Mouse (Mus musculus) yolk sac, embryonic 10.5 days (tissue): ENCODE results near the gene Klf9.

ENCODE experiments used
- DNase-seq: peaks from one replicate; pipeline ENCODE4 v3.0.0-alpha.2; 2017; ENCODE audit warnings: low spot score

Gene Klf9

DNA sequence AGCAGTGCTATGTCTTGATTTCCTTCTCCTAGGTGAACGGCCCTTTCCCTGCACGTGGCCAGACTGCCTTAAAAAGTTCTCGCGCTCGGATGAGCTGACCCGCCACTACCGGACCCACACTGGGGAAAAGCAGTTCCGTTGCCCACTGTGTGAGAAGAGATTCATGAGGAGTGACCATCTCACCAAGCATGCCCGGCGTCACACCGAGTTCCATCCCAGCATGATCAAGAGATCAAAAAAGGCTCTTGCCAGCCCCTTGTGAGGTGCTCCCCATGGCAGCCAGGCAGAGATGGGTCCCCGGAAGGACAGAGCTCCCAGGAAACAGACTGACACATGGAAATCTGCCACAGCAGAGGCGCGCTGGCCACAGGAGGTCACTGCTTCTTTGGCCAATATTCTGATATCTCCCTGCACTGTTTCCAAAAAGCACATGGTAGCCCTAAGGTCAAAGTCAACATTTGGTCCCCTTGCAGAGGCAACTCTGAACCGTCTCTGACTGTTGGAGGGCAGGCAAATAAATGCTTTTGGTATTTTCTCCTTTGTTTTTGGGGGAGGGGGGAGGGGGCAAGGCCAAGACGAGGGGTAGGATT, 23.7 kb downstream of the Klf9 start:
- DNase-seq, result no peak

DNA sequence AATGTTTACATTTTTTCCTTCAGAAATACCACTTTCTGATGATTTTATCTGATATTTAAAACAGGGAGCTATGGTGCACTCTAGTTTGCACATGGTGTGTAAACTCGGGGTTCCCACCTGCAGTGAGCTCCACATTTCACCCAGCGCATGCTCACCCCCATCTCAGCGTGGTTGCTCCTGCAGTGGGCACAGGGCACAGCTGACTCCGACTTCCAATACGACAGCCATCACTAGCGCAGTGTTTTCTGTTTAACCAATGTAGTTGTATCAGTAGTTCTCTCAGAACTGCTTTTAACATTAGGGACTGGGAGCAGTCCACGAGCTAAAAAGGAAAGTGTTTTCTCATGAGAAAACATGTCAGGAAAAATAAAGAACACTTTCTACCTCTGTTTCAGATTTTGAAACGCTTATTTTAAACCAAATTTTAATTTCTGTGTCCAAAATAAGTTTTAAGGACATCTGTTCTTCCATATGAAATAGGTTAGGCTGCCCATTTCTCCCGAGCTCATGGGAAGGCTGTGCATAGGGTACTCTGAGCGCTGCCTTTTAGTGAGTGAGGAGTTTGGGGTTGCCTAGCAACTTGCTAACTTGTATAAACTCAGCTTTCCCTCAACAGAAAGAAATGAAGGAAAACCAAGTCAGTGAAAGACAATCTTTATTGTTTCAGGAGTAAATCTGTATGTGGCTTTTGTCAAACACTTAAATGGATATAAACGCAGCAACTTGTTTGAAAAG, 25.7 kb downstream of the Klf9 start:
- DNase-seq, result no peak

DNA sequence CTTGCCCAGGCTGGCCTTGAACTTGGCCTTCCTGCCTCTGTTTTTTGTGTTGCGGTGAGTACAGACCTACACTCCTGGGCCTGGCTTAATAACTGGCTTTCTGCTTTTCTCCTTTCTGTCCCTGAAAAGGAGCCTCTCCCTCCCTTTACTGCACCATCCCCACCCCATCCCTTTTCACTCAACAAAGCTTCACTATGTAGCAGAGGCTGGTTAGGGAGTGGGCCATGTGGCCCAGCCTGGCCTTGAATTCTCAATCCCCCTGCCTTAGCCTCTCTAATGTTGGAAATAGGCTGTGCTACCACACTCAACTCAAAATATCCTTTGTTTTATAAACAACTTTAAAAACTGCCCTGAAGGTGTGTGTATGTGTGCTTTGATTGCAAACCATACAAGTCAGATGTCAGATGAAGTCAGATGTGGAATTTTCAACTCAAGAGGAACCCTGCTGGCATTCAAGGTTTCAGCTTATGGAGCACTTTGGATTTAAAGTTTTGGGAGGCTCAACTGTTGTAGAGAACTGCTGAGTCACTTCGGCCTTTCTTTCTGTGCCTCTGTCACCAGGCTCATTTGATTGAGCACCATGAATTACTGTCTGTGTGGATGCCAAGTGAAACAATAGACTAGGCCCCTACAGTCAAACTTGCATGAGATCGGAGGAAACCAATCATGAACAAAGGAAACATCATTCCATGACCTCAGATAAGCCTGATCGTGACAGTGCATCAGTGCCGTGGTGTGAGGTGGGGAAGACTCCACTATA, 28.1 kb downstream of the Klf9 start:
- DNase-seq, result no peak

DNA sequence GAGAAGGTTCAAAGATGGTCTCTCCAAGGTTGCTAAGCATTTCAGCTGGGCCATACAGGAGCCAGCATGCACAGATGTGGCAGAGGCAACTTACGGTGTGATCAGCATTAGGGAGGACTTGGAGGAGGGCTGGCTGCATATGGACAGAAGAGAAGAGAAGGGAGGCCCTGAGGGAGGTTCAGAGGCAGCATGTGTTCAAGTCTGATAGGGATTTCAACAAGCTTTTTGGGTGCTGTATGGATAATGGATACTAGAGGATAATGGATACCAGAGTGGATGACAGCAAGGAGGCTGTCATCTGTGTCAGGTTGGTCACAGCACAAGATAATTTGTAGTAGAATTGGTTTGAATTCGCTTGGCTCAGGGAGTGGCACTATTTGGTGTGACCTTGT, 28.6 kb downstream of the Klf9 start:
- DNase-seq, result no peak

DNA sequence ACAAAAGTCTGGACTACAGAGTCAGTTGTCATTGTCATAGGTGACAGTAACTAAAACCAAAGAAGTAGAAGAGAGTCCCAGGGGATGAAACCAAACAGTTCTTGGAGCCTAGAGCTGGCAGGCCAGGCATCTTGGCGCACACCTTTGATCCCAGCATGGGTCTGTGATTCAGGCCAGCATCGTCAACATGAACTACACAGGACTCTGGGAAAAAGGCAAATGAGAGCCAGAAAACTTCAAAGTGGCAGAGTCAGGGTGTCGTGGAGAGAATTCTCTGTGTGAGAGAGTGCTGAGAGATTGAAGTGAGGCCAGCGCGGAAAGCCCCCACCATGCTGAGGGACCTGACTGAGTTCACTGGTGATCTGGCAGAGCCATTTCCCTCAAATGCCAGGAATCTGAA, 29.4 kb downstream of the Klf9 start:
- no peak for DNase-seq

DNA sequence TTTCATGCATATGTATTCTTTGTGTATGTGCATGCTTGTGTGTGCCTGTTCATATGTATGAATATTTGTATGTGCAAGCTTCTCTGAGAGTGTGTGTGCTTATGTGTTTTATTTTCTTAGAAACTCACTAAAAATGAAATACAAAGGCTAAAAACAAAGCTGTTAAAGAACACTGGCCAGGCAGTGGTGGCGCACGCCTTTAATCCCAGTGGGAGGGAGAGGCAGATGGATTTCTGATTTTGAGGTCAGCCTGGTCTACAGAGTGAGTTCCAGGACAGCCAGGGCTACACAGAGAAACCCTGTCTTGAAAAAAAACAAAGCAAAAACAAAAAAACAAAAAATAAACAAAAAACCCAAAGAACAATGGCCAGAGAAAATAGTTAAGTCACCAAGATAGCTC, 30.1 kb downstream of the Klf9 start:
- DNase-seq, result no peak

DNA sequence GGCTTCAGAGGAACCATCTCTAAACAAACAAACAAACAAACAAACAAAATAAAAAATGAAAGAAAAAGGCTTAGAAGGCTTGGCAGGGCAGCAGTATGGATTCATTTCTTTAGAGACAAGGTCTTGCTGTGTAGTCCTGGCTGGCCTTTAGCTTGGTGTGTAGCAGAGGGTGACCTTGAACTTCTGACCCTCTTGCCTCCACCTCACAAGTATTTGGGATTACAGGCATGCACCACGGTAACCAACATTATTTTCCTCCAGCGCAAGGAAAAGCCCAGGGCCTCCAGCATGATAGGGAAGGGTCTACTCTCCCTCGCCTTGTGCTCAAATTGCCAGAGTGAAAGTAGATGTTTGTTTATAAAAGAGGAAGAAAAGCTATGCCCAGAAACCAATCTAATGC, 34.1 kb downstream of the Klf9 start:
- DNase-seq, result no peak

DNA sequence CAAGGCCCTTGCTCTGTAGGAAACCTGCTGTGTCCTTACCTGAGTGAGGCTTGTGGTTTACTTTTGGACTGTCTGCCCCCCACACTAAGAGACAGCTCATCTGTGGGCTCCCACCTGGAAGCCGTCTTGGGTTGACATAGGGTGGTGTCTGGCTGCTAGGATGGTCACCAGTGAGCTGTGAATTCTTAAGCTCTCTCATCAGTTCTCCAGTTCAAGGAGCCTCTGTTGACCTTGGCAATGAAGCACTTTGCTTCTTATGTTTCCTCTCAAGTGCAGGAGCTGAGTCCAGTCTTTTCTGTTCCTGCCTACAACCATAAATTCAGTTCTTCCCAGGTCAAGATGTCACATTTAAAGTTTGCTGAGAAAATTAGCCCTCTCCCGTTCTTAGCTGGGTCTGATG, 34.5 kb downstream of the Klf9 start:
- no peak for DNase-seq

DNA sequence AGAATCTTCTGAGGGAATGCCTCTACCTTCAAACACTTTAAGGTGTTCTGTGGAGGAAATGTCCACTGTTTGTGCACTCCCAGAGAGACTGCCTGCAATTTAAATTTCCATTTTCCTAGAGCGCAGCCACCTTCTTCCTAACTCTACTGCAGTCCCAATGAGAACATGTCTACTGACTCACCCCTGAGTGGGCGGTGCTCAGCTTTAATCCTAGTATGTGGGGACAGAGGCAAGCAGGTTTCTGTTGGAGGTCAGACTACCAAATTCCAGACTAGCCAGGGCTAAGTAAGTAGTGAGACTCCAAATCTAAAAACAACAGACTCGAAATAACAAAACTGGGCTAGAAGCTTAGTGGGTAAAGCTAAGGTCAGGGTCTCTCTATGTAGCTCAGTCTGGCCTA, 37.5 kb downstream of the Klf9 start:
- DNase-seq, result no peak

DNA sequence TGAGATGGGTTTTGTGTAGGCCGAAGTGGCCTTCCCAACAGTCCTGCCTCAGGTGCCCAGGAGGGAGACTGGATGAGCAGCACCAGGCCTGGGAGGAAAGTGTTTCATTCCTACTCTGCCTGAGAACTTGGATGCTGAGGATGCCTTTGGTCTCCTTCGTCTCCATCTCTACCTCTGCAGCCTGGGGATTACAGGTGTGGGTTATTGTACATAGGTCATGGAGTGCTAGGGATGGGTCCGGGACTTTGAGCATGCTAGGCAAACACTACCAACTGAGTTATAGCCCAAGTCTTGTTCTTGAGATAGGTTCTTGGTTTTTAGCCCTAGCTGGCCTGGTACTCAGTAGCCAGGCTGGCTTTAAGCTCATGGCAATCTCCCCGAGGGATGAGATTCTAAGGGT, 42.5 kb downstream of the Klf9 start:
- DNase-seq, result no peak

DNA sequence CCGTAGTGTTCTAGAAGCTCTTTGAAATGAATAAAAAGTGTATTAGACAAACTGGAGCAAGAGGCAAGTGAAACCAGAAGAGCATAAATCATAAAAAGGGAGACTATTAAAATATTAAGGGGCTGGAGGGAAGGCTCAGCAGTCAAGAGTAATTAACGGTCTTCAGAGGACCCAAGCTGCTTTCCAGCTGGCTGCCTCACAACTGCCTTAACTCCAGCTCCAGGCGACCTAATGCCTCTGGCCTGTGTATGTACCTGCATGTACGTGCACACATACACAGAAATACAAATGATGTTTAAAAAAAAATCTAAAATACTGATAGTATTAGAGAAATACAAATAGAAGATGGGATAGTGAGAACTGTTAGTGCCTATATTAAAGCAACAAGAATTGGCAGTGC, 43.0 kb downstream of the Klf9 start:
- DNase-seq, result no peak

DNA sequence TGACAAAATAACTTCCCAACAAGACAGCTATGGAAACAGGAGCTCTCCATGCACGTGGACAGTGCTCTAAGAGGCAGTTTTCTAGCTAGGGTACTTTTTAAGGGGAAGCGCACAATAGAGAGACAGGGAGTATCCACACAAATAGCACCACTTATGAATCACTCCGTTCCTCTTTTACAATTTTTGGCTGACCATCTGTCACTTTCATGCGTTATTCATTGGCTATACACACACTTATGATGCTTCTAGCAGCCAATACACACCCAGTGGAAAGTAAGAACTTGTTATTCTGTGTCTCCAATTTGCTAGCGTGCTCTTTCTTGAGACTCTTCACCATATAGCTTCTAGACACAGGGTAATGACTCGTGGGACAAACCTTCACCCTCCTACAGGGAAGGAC, 46.7 kb downstream of the Klf9 start:
- no peak for DNase-seq

DNA sequence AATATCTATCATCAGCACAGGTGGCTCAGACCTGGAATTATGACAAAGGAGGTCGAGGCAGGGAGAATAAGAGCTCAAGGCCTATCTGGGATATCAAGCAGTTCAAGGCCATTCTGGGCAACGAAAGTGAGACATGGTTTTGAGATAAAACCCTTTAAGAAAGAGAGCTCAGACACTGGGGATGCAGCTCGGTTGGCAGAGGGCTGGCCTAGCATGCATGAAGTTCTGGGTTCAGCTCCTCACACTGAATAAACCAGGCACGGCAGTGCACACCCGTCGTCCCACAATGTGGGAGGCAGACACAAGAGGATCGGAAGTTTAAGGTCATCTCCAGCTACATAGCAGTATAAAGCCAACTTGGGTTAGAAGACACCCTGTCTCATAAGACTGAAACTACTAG, 48.0 kb downstream of the Klf9 start:
- no peak for DNase-seq

DNA sequence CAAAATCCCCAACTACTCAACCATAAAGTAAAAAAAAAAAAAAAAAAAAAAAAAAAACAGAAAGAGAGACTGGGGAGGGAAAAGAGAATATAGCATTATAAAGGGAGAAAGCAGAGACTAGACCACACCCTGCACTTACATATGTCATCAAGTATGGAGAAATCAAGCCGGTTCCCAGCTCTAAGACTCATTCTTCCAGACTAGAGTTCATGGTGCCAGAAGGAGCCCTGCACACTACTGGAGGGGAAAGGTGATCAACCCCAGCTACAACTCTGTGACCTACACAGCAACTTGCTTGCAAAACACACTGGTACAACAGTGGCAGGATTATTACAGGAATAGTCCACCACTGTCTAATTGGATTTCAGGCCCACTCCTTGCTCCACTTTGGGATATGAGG, 48.7 kb downstream of the Klf9 start:
- DNase-seq, result no peak

DNA sequence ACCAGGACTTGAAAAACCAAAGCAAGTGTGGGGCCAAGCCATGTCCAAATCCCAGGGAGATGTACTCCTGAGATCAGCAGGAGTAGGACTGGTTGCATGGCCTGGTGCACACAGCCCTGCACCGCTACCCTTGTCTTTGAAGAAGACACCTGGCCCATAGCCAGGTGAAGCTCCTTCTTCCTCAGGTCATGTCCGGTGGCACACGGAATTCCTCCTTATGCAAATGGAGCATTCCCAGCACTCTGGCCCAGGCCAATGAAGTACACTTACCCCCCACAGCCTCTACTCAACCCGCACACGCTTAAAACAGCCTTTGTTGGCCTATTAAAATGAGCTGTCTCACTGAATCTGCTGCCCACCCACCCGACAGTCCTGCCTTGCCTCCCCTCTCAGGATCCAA, 50.5 kb downstream of the Klf9 start:
- DNase-seq, result no peak

DNA sequence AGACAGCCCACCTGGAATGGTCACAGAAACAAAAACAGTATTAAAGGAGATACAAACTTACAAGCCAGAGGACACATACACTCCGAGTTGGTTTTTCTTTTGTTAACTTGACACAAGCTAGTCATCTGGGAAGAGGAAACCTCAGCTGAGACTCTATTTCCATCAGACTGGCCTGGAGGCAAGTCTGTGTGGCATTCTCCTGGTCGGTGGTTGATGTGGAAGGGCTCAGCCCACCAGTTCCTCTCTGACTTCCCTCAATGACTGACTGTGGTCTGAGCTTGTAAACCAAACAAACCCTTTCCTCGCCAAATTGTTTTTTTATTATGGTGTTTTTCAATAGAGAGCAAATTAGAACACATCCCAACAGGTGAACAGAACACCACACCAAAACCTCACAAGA, 52.0 kb downstream of the Klf9 start:
- DNase-seq, result no peak

DNA sequence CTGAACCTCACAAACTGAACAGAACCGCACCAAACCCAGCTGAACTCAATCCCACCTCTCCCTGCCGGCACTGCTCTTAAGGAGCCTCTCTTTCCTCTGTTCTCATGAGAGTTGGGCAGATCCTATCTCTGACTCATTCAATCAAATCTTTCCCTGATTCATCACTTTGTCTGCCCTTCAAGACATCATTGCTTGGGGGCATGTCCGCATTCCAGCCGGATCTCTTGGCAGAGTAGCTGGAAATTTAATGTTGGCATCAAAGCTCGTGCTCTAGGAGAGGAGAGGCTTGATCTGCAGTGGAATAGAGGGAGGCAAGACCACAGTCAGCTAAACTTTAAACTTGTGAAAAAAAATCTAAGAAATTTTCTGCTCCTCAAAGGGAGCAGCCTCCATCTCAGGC, 61.1 kb downstream of the Klf9 start:
- no peak for DNase-seq

DNA sequence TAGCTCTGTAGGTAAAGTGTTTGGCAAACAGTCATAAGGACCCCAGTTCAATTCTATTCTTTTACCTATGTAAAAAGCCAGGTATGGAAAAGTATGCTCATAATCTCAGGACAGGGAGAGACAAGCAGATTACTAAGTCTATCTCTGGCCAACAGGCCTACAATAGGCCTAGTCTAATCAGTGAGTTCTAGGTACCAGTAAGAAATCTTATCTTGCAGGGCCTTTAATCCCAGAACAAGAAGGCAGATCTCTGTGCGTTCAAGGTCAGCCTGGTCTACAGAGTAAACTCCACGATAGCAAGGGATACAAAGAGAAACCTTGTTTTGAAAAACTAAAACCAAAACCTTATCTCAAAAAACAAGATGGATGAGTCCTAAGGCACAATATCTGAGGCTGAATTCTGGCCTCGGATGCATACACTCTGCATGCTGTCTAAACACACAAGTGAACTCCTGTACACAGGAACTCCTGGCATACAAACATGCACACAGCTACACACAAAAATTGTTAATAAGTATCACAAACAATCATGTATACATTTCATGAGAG, 62.6 kb downstream of the Klf9 start:
- no peak for DNase-seq

DNA sequence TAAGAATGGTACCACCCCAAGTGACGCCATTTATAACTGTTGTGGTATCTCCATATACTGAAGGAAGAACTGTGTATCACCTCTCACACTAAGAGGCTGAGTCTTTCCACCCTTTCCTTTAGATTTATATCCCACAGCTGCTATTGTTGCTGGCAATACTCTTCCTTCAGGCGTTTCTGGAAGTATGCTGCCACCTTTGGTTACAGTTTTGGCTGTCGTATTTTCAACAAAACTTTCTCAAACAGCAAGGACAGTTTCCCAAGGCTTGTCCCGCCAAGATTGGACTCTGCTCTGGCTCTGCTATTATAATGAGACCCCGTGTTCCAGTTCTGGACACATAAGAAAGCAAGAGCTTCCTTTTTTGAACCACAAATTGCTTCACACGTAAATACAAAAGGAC, 70.3 kb downstream of the Klf9 start:
- no peak for DNase-seq

DNA sequence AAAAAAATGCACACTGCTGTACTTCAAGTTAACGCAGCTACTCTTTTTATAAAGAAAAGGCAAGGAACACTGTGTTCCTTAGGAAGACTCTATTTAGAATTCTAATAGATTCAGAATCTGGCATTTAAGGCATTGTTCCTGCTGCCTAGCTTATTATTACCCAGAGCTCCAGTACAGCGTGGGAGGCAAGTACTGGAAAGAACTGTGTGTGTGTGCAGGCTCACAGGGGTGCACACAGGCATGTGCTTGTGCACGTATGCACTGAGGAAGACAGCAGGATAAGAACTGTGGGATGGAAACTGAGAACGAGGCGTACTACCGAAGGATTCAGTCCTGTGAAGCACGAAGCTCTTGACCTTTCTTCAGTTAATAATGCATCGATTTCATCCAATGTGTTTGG, 73.3 kb downstream of the Klf9 start:
- no peak for DNase-seq
